ENCODE assay signal across 13 mouse cellular contexts in genomic region chr8:12897815-12898214, GRCm38 (mm10). TPM values are rescaled to one million over a fixed set of nuclear protein-coding genes. Genes with fewer than 3 reads are reported as not detected.
DNase-seq lines count a peak whose midpoint lies in the region; ATAC-seq and TF ChIP-seq lines count a peak whose summit lies in the region.
"Had no signal": no experiment of that assay in that cellular context is flagged by ENCODE, and none has a peak within 500 bp of the region (broad histone marks: within the 10 kb centered on the region; RNA-seq: fewer than 3 reads in every experiment).

No protein-coding gene starts in this region.

- ATAC-seq in kidney, embryonic 15.5 days (replicated peaks; ENCODE audit: low FRiP score): no peak

- 53% methylated on average over 9 of the region's 9 CpGs for WGBS in kidney, embryonic 15.5 days

- H3K4me3 ChIP-seq in gastrocnemius, adult 2 months: peak overlapping the region; percentile 53
- H3K4me3 ChIP-seq in kidney, embryonic 15.5 days (replicated peaks): no peak overlapping the region
- H3K4me3 ChIP-seq: embryonic facial prominence, embryonic 12.5 days; limb, embryonic 13.5 days had no signal

- DNase-seq in gastrocnemius, adult 2 months: peak; percentile 31
- no peak for DNase-seq in gastrocnemius, postnatal 14 days
- peak; percentile 34 for DNase-seq in lung, postnatal 25 days (ENCODE audit: low spot score)
- no peak for DNase-seq in lung, postnatal 4 days
- no peak for DNase-seq in ovary, postnatal 36 days (ENCODE audit: low spot score)
- DNase-seq in testis, postnatal 10 days (ENCODE audit: low spot score): no peak
- DNase-seq in right cerebral cortex, adult 18-20 months: no peak
- DNase-seq: cerebellum, adult 8-10 months; layer of hippocampus, postnatal 36 days had no signal

- H3K27ac ChIP-seq in gastrocnemius, adult 2 months: peak overlapping the region; percentile 79
- H3K27ac ChIP-seq in kidney, embryonic 15.5 days: peak overlapping the region; percentile 64
- H3K27ac ChIP-seq: embryonic facial prominence, embryonic 12.5 days; limb, embryonic 13.5 days; macrophage had no signal

- H3K36me3 ChIP-seq in kidney, embryonic 15.5 days: no peaks in the 10 kb centered on the region
- H3K36me3 ChIP-seq: embryonic facial prominence, embryonic 12.5 days; limb, embryonic 13.5 days had no signal

- peaks cover 36% of the 10 kb centered on the region for H3K4me1 ChIP-seq in kidney, embryonic 15.5 days

- TF ChIP-seq CTCF in gastrocnemius, adult 2 months (IDR thresholded peaks at IDR 0.05): no peak

- intact Hi-C loops in gastrocnemius, adult 2 months (cut with DNase I): loop anchor here (2.0 to 10.0 kb wide), 4 partner anchors 29 to 397 kb away; partner anchors contain the start of genes Cul4a and Pcid2
- intact Hi-C loops in gastrocnemius, postnatal 14 days (cut with DNase I; ENCODE audit: low total_unique reads): loop anchor here (2.0 kb wide), 1 partner anchor 27 kb away; no protein-coding TSS in a partner anchor

- H3K9ac ChIP-seq in kidney, embryonic 15.5 days: no peak overlapping the region
- H3K9ac ChIP-seq: embryonic facial prominence, embryonic 12.5 days; limb, embryonic 13.5 days had no signal

- no peak overlapping the region for H3K4me2 ChIP-seq in kidney, embryonic 15.5 days
- H3K4me2 ChIP-seq: embryonic facial prominence, embryonic 12.5 days; limb, embryonic 13.5 days had no signal

- no peaks in the 10 kb centered on the region for H3K27me3 ChIP-seq in kidney, embryonic 15.5 days
- H3K27me3 ChIP-seq: embryonic facial prominence, embryonic 12.5 days; limb, embryonic 13.5 days had no signal

- H3K9me3 ChIP-seq in kidney, embryonic 15.5 days (replicated peaks): no peaks in the 10 kb centered on the region
- H3K9me3 ChIP-seq: embryonic facial prominence, embryonic 12.5 days; limb, embryonic 13.5 days had no signal

RNA-seq across cellular contexts. Expression of gene Mcf2l, which starts 24.2 kb away (rescaled TPM):
- 10 to 100 TPM; 26.0 to 49.7 TPM for total RNA-seq in gastrocnemius, adult 2 months (2021)
- total RNA-seq in gastrocnemius, postnatal 14 days (2021): 10 to 100 TPM; 23.7 to 57.8 TPM
- 18.9 and 22.7 TPM in 2 replicates for polyA plus RNA-seq in kidney, embryonic 15.5 days (2015; fragmentation: Nextera tagmentation; extraction: Ambion mirVana)

Comparison
In these comparisons a context has a peak if more than half of its experiments do, and no peak if none do; other contexts are left out.
1. DNase-seq: peak in gastrocnemius, adult 2 months (single experiment) and lung, postnatal 25 days (single experiment); none in gastrocnemius, postnatal 14 days (single experiment), lung, postnatal 4 days (0 of 2), ovary, postnatal 36 days (single experiment), testis, postnatal 10 days (single experiment) and right cerebral cortex, adult 18-20 months (single experiment).